17 mouse cellular contexts compared by ENCODE assay signal in genomic region chr4:148758863-148759262, GRCm38 (mm10). TPM values are rescaled to one million over a fixed set of nuclear protein-coding genes. Genes with fewer than 3 reads are reported as not detected.
DNase-seq lines count a peak whose midpoint lies in the region; ATAC-seq and TF ChIP-seq lines count a peak whose summit lies in the region.
"Had no signal": no experiment of that assay in that cellular context is flagged by ENCODE, and none has a peak within 500 bp of the region (broad histone marks: within the 10 kb centered on the region; RNA-seq: fewer than 3 reads in every experiment).

No protein-coding gene starts in this region.

- TF ChIP-seq POLR2A in lung, adult 2 months (IDR thresholded peaks at IDR 0.05; ENCODE audit: borderline replicate concordance, extremely low read depth, low read depth, low read length), result no peak
- TF ChIP-seq POLR2A in MEL (IDR thresholded peaks at IDR 0.05; ENCODE audit: control insufficient read depth in 1 of 2, insufficient read depth in 1 of 2, low read depth in 1 of 2, low read length in 2 of 2, poor library complexity in 1 of 2), result no peak

- H3K4me3 ChIP-seq in lung, postnatal 0 days (ENCODE audit: low read depth, low read length), result no peak overlapping the region
- H3K4me3 ChIP-seq in lung, adult 2 months (replicated peaks; ENCODE audit: extremely low read depth, low read depth, low read length), result no peak overlapping the region
- H3K4me3 ChIP-seq in MEL (ENCODE audit: control insufficient read depth in 1 of 2, insufficient read depth in 1 of 2, low read depth in 2 of 2, low read length in 2 of 2), result no peak overlapping the region
- H3K4me3 ChIP-seq: liver, embryonic 15.5 days; myocyte had no signal

- ATAC-seq in lung, postnatal 0 days, result no peak
- ATAC-seq: hindbrain, postnatal 0 days; intestine, postnatal 0 days had no signal

- H3K36me3 ChIP-seq in lung, postnatal 0 days (ENCODE audit: insufficient read depth, low read length), result no peaks in the 10 kb centered on the region
- no peaks in the 10 kb centered on the region for H3K36me3 ChIP-seq in MEL (ENCODE audit: control insufficient read depth in 1 of 2, insufficient read depth in 2 of 2, low read length in 2 of 2)
- H3K36me3 ChIP-seq: liver, embryonic 15.5 days had no signal

- H3K27me3 ChIP-seq in lung, postnatal 0 days (replicated peaks; ENCODE audit: insufficient read depth, low read length), result no peaks in the 10 kb centered on the region
- peaks cover 0 to 5% of the 10 kb centered on the region in 2 experiments; a peak in 2 of 4 replicates for H3K27me3 ChIP-seq in MEL (ENCODE audit: control insufficient read depth in 1 of 2, insufficient read depth in 2 of 2, low read length in 2 of 2)
- H3K27me3 ChIP-seq: liver, embryonic 15.5 days had no signal

- H3K9ac ChIP-seq in lung, postnatal 0 days (replicated peaks; ENCODE audit: low read depth), result no peak overlapping the region
- no peak overlapping the region for H3K9ac ChIP-seq in MEL (ENCODE audit: control insufficient read depth, low read depth, low read length, poor library complexity, severe bottlenecking)
- H3K9ac ChIP-seq: liver, embryonic 15.5 days had no signal

- no peaks in the 10 kb centered on the region for H3K4me1 ChIP-seq in lung, postnatal 0 days (ENCODE audit: insufficient read depth, low read depth, low read length)
- no peaks in the 10 kb centered on the region for H3K4me1 ChIP-seq in lung, adult 2 months (ENCODE audit: control insufficient read depth, insufficient read depth, low read length)
- H3K4me1 ChIP-seq in MEL (ENCODE audit: control insufficient read depth in 1 of 2, insufficient read depth in 2 of 2, low read length in 2 of 2), result no peaks in the 10 kb centered on the region
- H3K4me1 ChIP-seq: liver, embryonic 15.5 days had no signal

- no peaks in the 10 kb centered on the region for H3K9me3 ChIP-seq in lung, postnatal 0 days (ENCODE audit: low read length)
- no peaks in the 10 kb centered on the region for H3K9me3 ChIP-seq in MEL (replicated peaks; ENCODE audit: insufficient read depth, low read length)
- H3K9me3 ChIP-seq: liver, embryonic 15.5 days had no signal

- no peak for TF ChIP-seq CTCF in lung, postnatal 0 days (IDR thresholded peaks at IDR 0.05)
- no peak for TF ChIP-seq CTCF in lung, adult 2 months (IDR thresholded peaks at IDR 0.05; ENCODE audit: insufficient read depth, low read length)
- TF ChIP-seq CTCF in MEL (IDR thresholded peaks at IDR 0.05 in 2 of 3, conservative IDR thresholded peaks at IDR 0.05 in 1 of 3; ENCODE audit: control insufficient read depth in 1 of 3, insufficient read depth in 1 of 3, low read depth in 2 of 3, low read length in 3 of 3, poor library complexity in 1 of 3, severe bottlenecking in 1 of 3), result no peak

- H3K27ac ChIP-seq in lung, postnatal 0 days (ENCODE audit: low read length), result no peak overlapping the region
- no peak overlapping the region for H3K27ac ChIP-seq in MEL (ENCODE audit: control insufficient read depth, low read depth, low read length)
- H3K27ac ChIP-seq: hindbrain, postnatal 0 days; liver, embryonic 15.5 days had no signal

- TF ChIP-seq RAD21 in MEL (IDR thresholded peaks at IDR 0.05; ENCODE audit: low read depth, low read length), result no peak

- no peaks in the 10 kb centered on the region for H3K79me2 ChIP-seq in MEL (ENCODE audit: control insufficient read depth, insufficient read depth, low read length, poor library complexity)

- no peak for TF ChIP-seq EP300 in lung, postnatal 0 days (IDR thresholded peaks at IDR 0.05)
- no peak for TF ChIP-seq EP300 in MEL (IDR thresholded peaks at IDR 0.05; ENCODE audit: low read depth in 1 of 2, low read length in 2 of 2)

- WGBS in lung, postnatal 0 days, result 57% methylated on average over 3 of the region's 4 CpGs
- WGBS in lung, adult 2 months, result 51% methylated on average over 4 of the region's 4 CpGs

- peak; percentile 35 for DNase-seq in embryo, embryonic 10.5 days (ENCODE audit: low spot score)
- no peak for DNase-seq in embryo, embryonic 11 days
- DNase-seq in lung, postnatal 0 days (ENCODE audit: low spot score), result peak; percentile 46
- no peak for DNase-seq in lung, adult 2 months
- no peak for DNase-seq in MEL (ENCODE audit: low read depth, low spot score)
- peak; percentile 65 for DNase-seq in lung, postnatal 36 days
- no peak for DNase-seq in right cerebral cortex, postnatal 25 days
- no peak for DNase-seq in frontal cortex, postnatal 36 days (ENCODE audit: low spot score in 2 of 2)
- DNase-seq: cerebellum, adult 11-12 months; cerebellum, postnatal 14 days; gastrocnemius, postnatal 14 days; midbrain, embryonic 14.5 days; thymus, postnatal 25 days had no signal

- no peak overlapping the region for H3K4me2 ChIP-seq in lung, postnatal 0 days (replicated peaks; ENCODE audit: low read depth, low read length)
- H3K4me2 ChIP-seq: liver, embryonic 15.5 days had no signal

TF ChIP-seq in MEL, 35 proteins besides CTCF, POLR2A, EP300 and RAD21:
- TF ChIP-seq RCOR1 (IDR thresholded peaks at IDR 0.05; ENCODE audit: low read depth, low read length) (no peak), USF1 (IDR thresholded peaks at IDR 0.05; ENCODE audit: low read depth, low read length) (peak; percentile 52; the same call in 1 of the 2 replicates), SIN3A (IDR thresholded peaks at IDR 0.05; ENCODE audit: low read length) (no peak), USF2 (IDR thresholded peaks at IDR 0.05; ENCODE audit: borderline replicate concordance in 1 of 2, insufficient read depth in 1 of 2, low read depth in 1 of 2, low read length in 2 of 2) (no peak), JUND (IDR thresholded peaks at IDR 0.05; ENCODE audit: low read depth, low read length) (0 out of 2 replicates have a peak, but pooled peaks have one; percentile 29)

RNA-seq across cellular contexts. Expression of gene Casz1, which starts 45.4 kb away (rescaled TPM):
- 9.7 and 10.3 TPM in 2 replicates for polyA plus RNA-seq in lung, postnatal 0 days (2015; fragmentation: Nextera tagmentation; extraction: Ambion mirVana)
- polyA plus RNA-seq in lung, adult 2 months (2012; rRNA removed), result 68.7 and 72.5 TPM in 2 replicates
- 1.3 and 1.4 TPM in 2 replicates for total RNA-seq in MEL (2012; rRNA removed)
- polyA plus RNA-seq in MEL (2012; ENCODE audit: insufficient read depth in 1 of 2, insufficient read length in 2 of 2, low read depth in 1 of 2, low replicate concordance in 2 of 2, missing spikeins in 1 of 2), result 1 to 10 TPM in 1 of 2 experiments, not detected in 1; 3.2 TPM

Comparison
In these comparisons a context has a peak if more than half of its experiments do, and no peak if none do; other contexts are left out.
1. DNase-seq: peak in embryo, embryonic 10.5 days (single experiment), lung, postnatal 0 days (single experiment) and lung, postnatal 36 days (single experiment); none in embryo, embryonic 11 days (single experiment), lung, adult 2 months (single experiment), MEL (single experiment), right cerebral cortex, postnatal 25 days (single experiment) and frontal cortex, postnatal 36 days (0 of 2).